Mouse (Mus musculus) heart, adult 18-20 months (tissue): ENCODE results near the gene Gm3138. TPM values are rescaled to one million over a fixed set of nuclear protein-coding genes. Genes with fewer than 3 reads are reported as not detected.
"Not testable (repeated sequence)": the region's sequence is repeated elsewhere in the genome, so short reads cannot be mapped to it uniquely, and the experiment has no call there.

Experiments used
- DNase-seq, 2 experiments: peaks; one replicate each; pipeline ENCODE4 v3.0.0; 2021 to 2022; ENCODE audit warnings: mixed read lengths in 1 of 2
- long read RNA-seq, 2 experiments: library from polyadenylated mRNA; stranded (forward); transcript quantifications; one replicate each; pipeline ENCODE4 v2.0.0; 2021
- total RNA-seq, 2 experiments: library from RNA; stranded (reverse); gene quantifications; 2 replicates each; pipeline ENCODE4 v1.2.3; 2021

Gm3138 gene
- total RNA-seq: not detected
- long read RNA-seq, experiment 1: 0 reads
- long read RNA-seq, experiment 2: 0 reads

- not testable (repeated sequence) for DNase-seq
These were observed at the start of gene Gm3138 for GRCm38 (mm10) chr14:4249331-4249730. Gm3138 (plus strand) TSS chr14:4249631.

GRCm38 (mm10) chr14:4269238-4269950 is 20.0 kb downstream of the Gm3138 start:
- DNase-seq: not testable (repeated sequence)

GRCm38 (mm10) chr14:4279828-4280227 is 30.4 kb downstream of the Gm3138 start:
- not testable (repeated sequence) for DNase-seq

Other genes starting within 250 kb of the Gm3138 start
- gene Gm5796, start 225.7 kb upstream of the Gm3138 start, total RNA-seq: under 1 TPM; 0.28 to 0.30 TPM
- not detected for gene Gm3115, start 165.5 kb upstream of the Gm3138 start, total RNA-seq
- under 1 TPM in 1 of 2 experiments, not detected in 1; 0.62 TPM for gene Gm8108, start 139.1 kb upstream of the Gm3138 start, total RNA-seq
- not detected for gene Gm3127, start 84.6 kb upstream of the Gm3138 start, total RNA-seq
- gene Gm2974, start 67.1 kb upstream of the Gm3138 start, total RNA-seq: not detected
- not detected for gene Gm3149, start 67.7 kb downstream of the Gm3138 start, total RNA-seq
- not detected for gene 2610042L04Rik, start 85.1 kb downstream of the Gm3138 start, total RNA-seq
- gene Gm3159, start 147.9 kb downstream of the Gm3138 start, total RNA-seq: not detected
- under 1 TPM in 1 of 2 experiments, not detected in 1; 0.28 TPM for gene Gm3164, start 165.8 kb downstream of the Gm3138 start, total RNA-seq
- not detected for gene Gm3173, start 181.4 kb downstream of the Gm3138 start, total RNA-seq
- not detected for gene Gm3182, start 232.1 kb downstream of the Gm3138 start, total RNA-seq